Mouse (Mus musculus): ENCODE data around the gene Arl11.
A peak's percentile ranks its signal among the peaks of the same experiment; 100 is the strongest.

- no peak for TF ChIP-seq CTCF (IDR thresholded peaks at IDR 0.05; ENCODE audit: low read depth, low read length)
- TF ChIP-seq POLR2A (IDR thresholded peaks at IDR 0.05; ENCODE audit: insufficient read depth, low read length), result peak; percentile 87
- TF ChIP-seq EP300 (IDR thresholded peaks at IDR 0.05; ENCODE audit: insufficient read depth, low read depth, low read length), result no peak
Observed at GRCm38 (mm10) chr14:61360131-61360980, 50.8 kb downstream of the Arl11 start, which contains the start of gene Ebpl.
